Comparison of ENCODE assay signal across 8 mouse cellular contexts in the genomic region with DNA sequence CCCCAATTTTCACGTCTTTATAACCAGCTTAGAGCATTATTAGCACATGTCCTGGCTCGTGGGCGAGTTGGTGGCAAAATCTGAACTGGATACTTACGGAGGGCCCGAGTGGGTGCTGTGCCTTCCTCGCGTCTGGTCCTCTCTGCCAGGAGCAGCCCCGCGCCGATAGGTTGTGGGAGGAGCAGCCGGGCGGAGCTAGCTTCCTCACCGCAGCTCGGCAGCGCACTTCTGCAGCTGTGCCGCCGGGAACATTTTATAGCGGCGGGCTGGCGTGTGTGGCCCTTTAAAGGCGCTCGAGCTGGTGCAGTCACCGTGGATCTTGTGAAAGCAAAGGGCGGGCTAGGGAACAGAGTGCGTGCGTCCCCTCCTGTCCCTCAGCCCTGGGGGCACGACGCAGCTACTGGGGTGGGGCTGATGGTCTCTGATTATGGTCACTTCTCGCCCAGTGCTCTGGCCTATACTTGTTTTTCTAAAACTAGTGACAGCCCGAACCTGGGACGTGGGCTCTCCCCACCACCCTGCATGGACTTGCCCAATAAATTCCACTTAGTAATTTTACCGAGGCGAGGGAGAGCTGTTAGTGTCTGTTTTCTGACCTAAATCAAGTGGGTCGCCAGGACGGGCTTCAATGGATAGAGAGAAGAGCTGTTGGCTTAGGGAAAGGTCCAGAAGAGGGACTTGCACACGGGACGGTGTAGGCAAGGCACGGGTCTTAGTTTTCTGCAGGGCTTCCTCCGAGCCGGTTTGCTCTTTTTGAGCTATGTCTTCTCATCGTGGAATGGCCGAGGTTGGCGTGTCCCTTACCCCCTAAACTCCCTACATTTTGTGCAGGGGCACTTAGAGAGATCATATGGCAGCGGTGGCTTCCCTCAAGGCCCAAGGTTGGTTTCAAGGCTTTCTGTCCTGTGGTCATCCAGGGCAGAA. TPM values are rescaled to one million over a fixed set of nuclear protein-coding genes. Genes with fewer than 3 reads are reported as not detected.
A peak's percentile ranks its signal among the peaks of the same experiment; 100 is the strongest.
DNase-seq lines count a peak whose midpoint lies in the region; ATAC-seq and TF ChIP-seq lines count a peak whose summit lies in the region.

Gene Cited1, minus strand, starts transcription at position 245 of the 924 bp plus-strand sequence.

- H3K27me3 ChIP-seq in hindbrain, embryonic 16.5 days (replicated peaks; ENCODE audit: control insufficient read depth, insufficient read depth, low read length) = peaks cover 14% of the 10 kb centered on the region

- H3K36me3 ChIP-seq in hindbrain, embryonic 16.5 days (ENCODE audit: control insufficient read depth, insufficient read depth, low read length) = no peaks in the 10 kb centered on the region

- H3K4me2 ChIP-seq in hindbrain, embryonic 16.5 days (ENCODE audit: low read length) = peak within 1 kb of the TSS; percentile 60

- intact Hi-C loops in left cerebral cortex, adult 2 months (cut with DNase I) = loop anchor here (2.0 to 5.0 kb wide), 2 partner anchors 100 to 225 kb away; no protein-coding TSS in a partner anchor

- H3K9me3 ChIP-seq in hindbrain, embryonic 16.5 days (ENCODE audit: control insufficient read depth, low read length) = no peaks in the 10 kb centered on the region

- H3K27ac ChIP-seq in hindbrain, embryonic 16.5 days (ENCODE audit: low read depth, low read length) = peak within 1 kb of the TSS; percentile 63; the same call in 1 of the 2 replicates
- no peak within 1 kb of the TSS for H3K27ac ChIP-seq in left cerebral cortex, adult 2 months

- ATAC-seq in hindbrain, embryonic 16.5 days = peak; percentile 97
- ATAC-seq in erythroid progenitor cell, adult 5-6 weeks (replicated peaks; ENCODE audit: low FRiP score, poor library complexity, severe bottlenecking) = no peak

- peak; percentile 37 for DNase-seq in T-cell, adult 2 months (ENCODE audit: low spot score)
- peak; percentile 71 to 80 for DNase-seq in cerebellum, postnatal 10 days
- DNase-seq in frontal cortex, postnatal 36 days (ENCODE audit: low spot score in 2 of 2) = peak; percentile 39 to 45
- peak; percentile 47 to 58 for DNase-seq in left cerebral cortex, adult 2 months (ENCODE audit: extremely low spot score in 1 of 2, low spot score in 2 of 2)
- DNase-seq in lung, postnatal 4 days = peak; percentile 60 to 79
- DNase-seq in right cerebral cortex, postnatal 10 days (ENCODE audit: low spot score in 2 of 2) = peak; percentile 74 to 78

- H3K4me3 ChIP-seq in hindbrain, embryonic 16.5 days (ENCODE audit: low read length) = peak within 1 kb of the TSS; percentile 62
- peak within 1 kb of the TSS; percentile 47 for H3K4me3 ChIP-seq in left cerebral cortex, adult 2 months

- peak within 1 kb of the TSS; percentile 65 for H3K9ac ChIP-seq in hindbrain, embryonic 16.5 days (ENCODE audit: low read depth, low read length)

- 22% methylated on average over 44 of the region's 44 CpGs for WGBS in hindbrain, embryonic 16.5 days

- no peaks in the 10 kb centered on the region for H3K4me1 ChIP-seq in hindbrain, embryonic 16.5 days (ENCODE audit: control insufficient read depth, insufficient read depth, low read depth, low read length)

- no peak for TF ChIP-seq CTCF in left cerebral cortex, adult 2 months (IDR thresholded peaks at IDR 0.05)

RNA-seq across cellular contexts. Expression of gene Cited1, which starts in this region (rescaled TPM):
- 14.8 and 20.2 TPM in 2 replicates for polyA plus RNA-seq in hindbrain, embryonic 16.5 days (2015; fragmentation: Nextera tagmentation; extraction: Ambion mirVana)
- total RNA-seq in left cerebral cortex, adult 2 months (2021) = 1 to 10 TPM; 3.1 to 3.7 TPM
- total RNA-seq in erythroid progenitor cell, adult 5-6 weeks (2015; ENCODE audit: low replicate concordance) = not detected in 2 replicates
- not detected in 2 replicates for total RNA-seq in erythroid progenitor cell, adult 5-6 weeks (2017; ENCODE audit: low replicate concordance)

Comparison
In these comparisons a context has a peak if more than half of its experiments do, and no peak if none do; other contexts are left out.
1. RNA of gene Cited1 (total RNA-seq): 3.1 to 3.7 TPM in left cerebral cortex, adult 2 months; not detected in erythroid progenitor cell, adult 5-6 weeks; every median in the first group is over 4 times any median in the second.
2. Peak in every context shown above with its lines, with median percentiles within 50 percentile points of each other: DNase-seq.